Mouse (Mus musculus) layer of hippocampus, postnatal 10 days (tissue): ENCODE results near the gene Poldip2. TPM values are rescaled to one million over a fixed set of nuclear protein-coding genes. Genes with fewer than 3 reads are reported as not detected.
"Not testable (repeated sequence)": the region's sequence is repeated elsewhere in the genome, so short reads cannot be mapped to it uniquely, and the experiment has no call there.

Source experiments
- DNase-seq, 2 experiments: peaks; one replicate each; pipeline ENCODE4 v3.0.0; 2021; ENCODE audit warnings: low spot score in 2 of 2
- total RNA-seq, 2 experiments: library from RNA; stranded (reverse); gene quantifications; 2 replicates each; pipeline ENCODE4 v1.2.3; 2021

The Poldip2 gene
- total RNA-seq, 2 experiments from 2014 or later: 116 to 126 TPM

DNA sequence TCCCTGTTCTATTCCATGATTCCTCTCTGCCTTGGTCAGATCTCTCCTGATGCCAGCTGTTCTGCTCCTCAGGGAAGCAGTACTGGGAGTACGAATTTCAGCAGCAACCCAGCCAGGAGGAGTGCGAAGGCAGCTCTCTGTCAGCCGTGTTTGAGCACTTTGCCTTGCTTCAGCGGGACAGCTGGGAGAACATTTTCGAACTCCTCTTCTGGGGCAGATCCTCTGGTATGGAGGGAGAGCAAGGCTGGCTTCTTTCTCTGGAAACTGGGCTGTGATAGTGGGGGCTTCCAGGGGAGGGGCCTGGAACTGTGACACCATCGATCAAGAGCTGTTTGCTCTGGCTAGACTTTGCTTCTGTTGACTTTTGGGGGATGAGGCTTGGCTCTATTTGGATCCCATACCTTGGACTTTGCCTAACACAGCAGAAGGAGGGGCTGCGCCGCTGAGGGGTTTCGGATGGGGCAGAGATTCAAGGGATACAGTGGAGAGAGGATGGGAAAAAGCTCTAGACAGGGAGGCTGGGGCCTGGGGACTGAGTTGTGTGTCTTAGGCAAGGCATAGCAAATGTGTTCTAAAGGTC lies 11.3 kb upstream of the Poldip2 start:
- no peak for DNase-seq

DNA sequence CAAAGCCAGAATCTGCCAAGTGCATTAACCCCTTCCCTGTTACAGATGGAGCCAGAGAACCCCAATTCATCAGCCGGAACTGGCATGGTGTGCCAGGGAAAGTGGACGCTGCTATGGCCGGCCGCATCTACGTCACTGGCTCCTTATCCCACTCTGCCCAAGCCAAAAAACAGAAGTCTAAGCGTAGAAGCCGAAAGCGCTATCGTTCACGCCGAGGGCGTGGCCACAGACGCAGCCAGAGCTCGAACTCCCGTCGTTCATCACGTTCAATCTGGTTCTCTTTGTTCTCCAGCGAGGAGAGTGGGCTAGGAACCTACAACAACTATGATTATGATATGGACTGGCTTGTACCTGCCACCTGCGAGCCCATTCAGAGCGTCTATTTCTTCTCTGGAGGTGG lies 10.5 kb upstream of the Poldip2 start:
- no peak for DNase-seq

DNA sequence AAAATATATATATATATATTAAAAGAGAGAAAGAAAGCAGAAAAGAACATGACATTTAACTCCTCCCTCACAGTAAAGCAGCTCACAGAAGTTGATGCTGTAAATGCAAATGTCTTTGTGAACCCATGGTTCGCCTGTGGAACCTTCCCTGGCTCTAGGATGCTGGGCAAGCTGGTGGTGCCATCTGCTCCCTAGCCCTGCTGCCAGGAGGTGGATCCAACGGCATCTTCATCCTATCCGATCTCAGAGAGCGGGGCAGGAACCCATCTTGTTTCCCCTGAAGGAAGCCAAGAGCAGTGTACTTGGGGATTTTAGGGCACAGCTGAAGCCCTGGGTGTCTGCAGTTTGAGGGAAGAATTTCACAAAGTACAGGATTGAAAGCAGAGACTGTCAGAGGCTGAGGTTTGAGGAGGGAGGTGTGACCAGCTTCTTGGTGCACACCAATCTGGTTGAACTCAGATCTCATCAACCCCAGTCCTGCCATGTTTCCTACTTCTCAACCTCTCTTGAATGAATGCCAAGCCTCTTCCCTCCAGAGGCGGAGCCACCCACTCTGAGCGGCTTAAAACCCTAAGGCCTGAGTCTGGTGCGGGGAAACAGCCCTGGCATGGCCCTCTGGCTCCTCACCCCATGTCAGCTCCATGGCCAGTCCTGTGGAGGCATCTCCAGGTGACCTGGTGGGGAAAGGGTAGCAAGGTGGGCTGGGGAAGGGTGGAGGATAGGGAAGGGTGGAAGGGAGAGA lies 8.9 kb upstream of the Poldip2 start, which contains the start of gene Sebox:
Gene Sebox, plus strand, starts transcription at position 539 of the 742 bp plus-strand sequence.
- DNase-seq: peak; percentile 43 to 55

DNA sequence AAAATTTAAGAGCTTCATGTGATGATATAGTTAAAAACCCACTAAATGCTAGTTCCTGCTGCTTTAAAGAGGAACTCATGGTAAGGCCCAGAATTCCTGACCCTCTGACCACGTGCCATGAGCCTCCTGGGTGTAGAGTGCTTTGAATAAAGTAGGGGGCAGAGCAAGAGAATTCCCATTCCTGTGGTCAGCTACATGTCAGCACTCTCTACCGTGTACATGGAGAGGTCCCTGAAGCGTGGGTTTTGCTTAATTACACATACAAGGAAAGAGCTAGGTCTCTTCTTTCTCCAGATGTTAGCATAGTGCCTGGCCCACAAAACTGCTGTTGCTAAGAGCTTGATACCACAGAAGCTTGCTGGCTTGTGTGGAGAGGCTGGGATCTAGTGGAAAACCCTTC lies 6.6 kb upstream of the Poldip2 start:
- DNase-seq: no peak

DNA sequence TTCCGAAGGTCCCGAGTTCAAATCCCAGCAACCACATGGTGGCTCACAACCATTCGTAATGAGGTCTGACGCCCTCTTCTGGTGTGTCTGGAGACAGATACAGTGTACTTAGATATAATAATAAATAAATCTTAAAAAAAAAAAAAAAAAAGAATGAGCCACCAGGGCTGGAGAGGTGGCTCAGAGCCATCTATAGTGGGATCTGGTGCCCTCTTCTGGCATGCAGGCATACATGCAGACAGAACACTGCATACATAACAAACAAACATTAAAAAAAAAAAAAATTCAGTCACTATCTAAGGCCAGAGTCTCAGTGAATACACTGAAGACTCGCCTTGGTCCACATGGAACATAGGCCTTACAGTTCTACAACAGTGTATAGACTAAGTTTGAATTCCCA lies 2.8 kb upstream of the Poldip2 start:
- DNase-seq: no peak

DNA sequence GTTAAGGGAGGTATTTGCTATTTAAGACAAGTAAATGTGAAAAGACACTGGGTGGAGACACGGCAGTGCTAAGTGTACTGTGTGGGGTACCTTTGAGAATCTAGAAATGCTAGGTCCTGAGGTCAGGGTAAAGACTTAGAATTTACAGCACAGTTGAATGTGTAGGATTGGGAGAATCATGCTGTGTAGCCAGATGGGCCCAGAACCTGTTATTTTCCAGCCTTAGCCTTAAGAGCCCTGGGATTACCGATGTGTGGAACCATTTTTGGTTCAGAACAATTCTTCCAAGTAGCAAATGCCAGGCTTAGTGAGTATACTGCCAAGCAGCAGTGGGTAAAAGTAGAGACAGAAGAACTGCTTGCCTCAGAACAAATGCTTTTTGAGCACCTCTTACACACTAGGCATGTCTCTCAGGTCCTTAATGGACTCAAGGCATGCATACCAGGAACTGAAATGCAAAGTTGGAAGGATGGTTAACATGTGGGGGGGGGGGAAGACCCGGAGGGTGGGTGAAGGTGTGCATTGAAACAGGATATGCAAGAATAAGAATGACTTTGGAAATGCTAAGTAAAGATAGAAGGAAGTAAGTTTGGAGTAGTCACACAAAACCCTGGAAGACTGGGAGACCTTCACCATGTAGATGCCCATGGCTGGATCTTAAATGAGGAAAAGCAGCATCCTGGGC lies 1.3 kb downstream of the Poldip2 start:
- DNase-seq: no peak

DNA sequence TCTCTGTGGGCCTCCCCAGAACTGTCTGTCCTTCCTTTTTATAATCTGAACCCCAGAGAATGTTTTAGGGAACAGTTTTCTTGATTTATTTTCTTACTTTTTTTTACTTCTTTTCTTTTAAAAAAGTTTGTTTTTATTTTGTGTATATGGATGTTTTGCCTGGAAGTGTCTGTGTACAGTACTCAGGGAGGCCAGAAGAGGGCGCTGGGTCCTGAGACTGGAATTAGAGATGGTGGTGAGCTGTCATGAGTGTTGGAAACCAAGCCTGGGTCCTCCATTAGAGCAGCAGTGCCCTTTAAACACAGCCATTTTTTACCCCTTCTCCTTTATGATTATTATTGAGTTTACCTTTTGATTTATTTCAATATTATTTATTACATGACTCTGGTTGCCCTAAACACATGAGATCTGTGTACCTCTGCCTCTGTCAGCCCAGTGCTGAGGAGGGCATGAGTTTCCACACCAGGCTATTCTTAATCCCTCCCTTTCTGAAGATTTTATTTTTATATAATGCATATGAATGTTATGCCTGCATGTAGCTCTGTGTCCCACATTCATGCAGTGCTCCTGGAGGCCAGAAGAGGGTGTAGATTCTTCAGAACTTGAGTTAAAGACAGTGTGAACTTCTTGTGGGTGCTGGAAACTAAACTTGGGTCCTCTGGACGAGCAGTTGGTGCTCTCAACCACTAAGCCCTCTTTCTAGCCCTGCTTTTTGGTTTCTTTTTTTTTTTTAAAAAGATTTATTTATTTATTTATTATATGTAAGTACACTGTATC lies 3.7 kb downstream of the Poldip2 start:
- no peak for DNase-seq

DNA sequence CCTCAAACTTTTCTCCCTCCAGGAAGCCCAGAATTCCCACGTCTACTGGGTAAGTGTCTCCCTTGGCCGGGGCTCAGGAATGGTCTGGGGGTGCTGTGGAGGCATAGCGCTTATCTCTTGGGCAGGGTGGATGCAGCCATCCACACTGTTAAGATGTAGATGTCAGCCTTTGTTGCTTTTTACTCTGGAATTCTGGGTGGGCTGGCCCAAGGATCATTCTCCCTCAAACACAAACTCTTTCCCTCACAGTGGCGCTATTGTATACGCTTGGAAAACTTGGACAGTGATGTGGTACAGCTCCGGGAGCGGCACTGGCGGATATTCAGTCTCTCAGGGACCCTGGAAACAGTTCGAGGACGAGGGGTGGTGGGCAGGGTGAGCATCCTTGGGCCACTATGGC lies 6.9 kb downstream of the Poldip2 start:
- no peak for DNase-seq

DNA sequence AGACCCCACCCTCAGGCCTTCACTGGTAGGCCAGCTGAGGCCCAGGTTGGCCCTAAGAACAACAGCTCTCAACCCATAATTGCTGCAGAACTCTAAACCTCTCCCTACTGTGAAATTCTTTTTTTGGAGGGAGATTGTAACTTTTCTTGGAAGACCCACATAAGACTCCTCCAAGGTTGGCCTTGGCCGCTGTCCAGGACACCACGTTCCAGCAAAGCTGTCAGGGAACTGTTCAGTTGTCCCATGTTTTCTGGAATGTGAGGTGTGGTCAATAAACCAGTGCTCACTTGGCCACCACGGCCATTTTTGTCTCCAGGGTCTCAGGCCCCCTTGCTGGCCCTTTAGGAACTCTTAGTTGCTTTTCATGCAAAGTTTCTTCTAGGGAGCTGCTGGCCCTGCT lies 9.9 kb downstream of the Poldip2 start:
- no peak for DNase-seq

DNA sequence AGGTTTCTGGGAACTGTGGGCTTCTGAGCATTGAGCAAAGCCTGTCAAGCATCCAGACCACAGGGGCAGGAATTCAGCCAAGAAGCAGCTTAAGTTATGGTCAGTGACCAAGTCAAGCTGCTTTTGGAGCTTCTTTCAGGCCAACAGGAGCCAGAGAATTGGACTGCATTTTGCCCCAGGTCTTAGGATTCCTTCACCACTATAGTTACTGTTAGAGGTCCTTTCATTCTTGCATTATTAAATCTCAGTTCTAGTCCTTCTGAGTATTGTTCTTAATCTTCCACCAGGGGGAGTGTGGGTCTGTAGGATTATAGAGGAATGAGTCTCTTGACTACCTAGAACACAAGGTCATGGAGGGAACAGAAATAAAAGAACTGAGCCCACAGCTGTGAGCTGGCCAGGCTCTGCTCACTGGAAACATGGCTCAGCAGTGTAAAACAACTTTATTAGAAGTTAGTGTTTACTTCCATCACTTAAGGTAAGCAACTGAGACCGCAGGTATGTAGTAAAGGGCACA lies 10.5 kb downstream of the Poldip2 start:
- DNase-seq: no peak

DNA sequence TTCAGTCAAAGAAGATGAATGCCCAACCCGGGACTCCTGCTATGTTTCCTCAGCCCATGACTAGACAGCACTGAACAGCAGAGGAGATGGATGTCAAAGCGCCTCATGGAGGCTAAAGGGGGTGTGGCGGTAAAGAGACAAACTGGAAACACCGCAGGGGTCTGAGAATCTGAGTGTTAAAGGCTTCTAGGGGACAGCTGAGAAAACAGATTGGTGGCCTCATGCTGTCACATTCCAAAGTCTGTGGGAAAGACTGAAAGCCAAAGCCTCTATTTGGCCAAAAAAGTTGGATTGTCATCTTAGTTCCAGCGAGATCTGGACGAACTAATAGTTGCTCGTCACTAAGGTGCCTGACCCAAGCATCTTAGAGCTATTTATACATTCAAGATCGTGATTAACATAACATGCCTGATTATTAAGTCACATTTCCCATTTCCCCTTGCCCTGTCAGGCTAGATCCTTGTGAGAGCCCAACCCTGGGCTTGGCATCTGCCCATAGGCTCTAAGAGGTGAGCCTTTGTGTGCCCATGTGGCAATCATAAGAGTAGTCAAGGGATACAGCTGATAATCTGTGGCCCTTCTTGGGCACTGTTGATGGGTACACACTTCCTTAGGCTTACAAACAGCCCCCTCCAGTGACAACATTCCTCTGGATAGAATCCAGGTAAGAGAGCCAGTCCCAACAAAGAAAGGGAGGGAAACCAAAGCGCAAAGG lies 11.4 kb downstream of the Poldip2 start:
- no peak for DNase-seq

DNA sequence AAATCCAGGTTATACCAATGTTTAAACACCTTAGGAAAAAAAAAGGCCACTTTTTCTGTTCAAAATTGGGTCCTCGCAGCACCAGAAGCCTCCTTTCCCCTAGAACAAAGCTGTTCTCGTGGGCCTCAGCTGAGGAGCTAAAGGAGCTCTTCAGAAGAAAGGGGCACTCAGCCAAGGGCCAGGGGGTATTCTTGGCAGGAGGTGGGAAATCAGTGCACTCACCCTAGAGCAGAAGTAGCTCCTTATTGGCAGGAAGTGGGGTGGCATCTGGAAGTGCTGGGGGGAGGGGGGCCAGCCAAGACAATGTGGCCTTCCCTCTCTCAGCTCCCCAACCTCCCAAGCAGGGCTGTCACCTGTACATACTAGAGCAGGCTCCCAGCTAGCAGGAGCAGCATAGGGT lies 12.8 kb downstream of the Poldip2 start:
- no peak for DNase-seq

DNA sequence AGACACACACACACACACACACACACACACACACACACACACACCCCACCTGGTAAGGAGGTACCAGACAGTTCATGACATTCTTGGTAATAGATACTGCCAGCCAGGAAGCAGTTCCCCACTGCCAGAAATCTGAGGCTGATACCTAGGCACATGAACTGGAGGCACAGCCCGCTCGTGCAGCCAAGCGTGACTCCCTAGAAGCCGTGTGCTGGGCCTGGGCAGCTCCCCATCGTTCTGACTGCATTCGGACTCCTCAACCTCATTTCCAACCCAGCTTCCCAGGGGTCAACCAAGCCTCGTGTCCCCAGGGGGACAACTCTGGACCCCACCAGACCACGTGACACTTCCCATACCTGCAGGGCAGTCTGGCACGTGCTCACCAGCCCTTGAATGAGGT lies 16.7 kb downstream of the Poldip2 start:
- no peak for DNase-seq

DNA sequence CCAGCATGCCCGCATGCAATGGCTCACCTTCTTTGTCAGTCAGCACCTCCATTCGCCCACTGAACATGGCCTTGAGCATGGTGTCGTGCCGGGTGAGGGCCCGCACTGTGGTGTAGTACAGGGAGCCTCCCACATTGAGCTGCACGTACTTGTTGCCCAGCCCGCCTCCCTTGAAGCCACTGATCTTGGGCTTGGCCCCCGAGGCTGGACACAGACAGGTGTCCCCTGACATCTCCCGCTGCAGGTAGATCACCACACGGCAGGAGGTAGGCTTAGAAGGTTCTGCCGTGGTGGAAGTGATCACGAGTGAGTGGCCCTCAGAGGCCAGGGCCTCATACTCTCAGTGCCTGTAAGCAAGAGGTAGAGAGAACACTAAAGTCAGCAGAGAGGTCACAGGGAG lies 18.0 kb downstream of the Poldip2 start:
- no peak for DNase-seq

DNA sequence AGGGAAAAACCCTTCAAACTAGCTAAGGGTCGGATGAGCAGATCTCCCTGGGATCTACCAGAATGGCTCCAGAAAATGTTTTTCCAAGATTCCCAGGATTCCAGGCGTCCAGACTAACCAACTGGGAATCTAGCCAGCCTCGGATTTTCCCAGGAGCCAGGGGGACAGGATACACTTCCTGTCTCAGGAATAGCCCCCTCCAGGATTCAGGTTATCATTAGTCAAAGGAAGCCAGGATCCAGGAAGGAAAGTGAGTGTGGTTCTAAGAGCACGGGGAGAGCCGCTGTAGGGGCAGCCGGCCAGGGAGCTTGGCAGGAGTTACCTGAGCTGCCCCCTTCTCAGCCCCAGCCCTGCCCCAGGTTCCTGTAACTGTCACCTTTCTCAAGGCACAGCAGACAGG lies 19.1 kb downstream of the Poldip2 start:
- DNase-seq: no peak

DNA sequence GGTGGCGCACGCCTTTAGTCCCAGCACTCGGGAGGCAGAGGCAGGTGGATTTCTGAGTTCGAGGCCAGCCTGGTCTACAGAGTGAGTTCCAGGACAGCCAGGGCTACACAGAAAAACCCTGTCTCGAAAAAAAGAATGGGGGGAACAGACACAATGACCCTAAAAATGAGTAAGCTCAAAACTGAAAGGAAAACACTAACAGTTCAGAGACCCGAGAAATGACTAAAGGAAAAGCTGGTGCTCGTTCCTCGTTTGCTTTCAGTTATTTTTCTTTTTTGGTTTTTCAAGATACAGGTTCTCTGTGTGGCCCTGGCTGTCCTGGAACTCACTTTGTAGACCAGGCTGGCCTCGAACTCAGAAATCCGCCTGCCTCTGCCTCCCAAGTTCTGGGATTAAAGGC lies 19.5 kb downstream of the Poldip2 start:
- DNase-seq: not testable (repeated sequence)

DNA sequence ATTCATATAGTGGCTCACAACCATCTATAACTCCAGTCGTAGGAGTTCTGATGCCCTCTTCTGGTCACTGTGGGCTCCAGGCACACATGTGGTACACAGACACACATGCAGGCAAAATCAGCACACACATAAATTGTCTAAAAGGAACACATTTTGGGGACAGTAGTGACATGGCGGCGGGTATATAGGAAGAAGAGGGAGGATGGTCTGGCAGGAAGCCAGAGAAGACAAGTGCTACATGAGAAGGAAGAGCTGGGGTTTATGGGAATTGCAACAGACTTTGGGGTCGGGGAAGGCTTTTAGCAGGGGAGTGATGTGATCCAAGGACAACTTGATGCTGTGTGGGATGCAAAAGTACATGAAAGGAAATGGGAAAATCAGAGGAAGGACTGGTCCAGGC lies 22.5 kb downstream of the Poldip2 start:
- no peak for DNase-seq

DNA sequence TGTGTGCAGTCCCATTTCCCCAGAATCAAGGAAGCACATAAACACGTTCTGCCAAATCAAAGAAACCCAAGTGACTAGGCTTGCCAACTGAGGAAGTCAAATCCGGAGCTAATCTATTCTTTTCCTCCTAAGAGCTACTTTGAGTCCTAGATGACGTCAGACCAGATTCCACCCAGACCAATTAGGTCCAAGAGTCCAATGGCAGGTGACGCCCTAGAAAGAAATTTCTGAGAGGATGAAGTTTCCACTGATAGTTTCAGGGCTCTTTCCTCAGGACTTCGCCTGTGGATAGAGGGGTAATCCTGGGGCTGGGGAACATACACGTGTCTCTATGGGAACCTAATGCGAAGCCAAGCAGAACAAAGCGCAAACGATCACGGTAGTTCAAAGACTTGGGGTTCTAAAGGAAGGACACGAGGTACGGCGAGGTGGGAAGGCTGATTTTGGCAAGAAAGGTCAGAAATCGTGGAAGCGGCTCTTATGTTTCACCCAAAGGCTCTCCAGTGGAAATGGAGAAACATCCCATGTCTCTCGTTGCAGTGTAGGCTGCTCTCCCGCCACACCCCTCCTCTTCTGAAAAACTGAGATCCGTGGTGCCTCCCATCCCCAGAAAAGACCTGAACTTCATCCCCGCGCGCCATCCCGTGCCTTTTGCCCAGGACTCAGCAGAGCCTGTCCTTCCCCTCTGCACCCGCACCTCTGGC lies 23.5 kb downstream of the Poldip2 start:
- DNase-seq: no peak

DNA sequence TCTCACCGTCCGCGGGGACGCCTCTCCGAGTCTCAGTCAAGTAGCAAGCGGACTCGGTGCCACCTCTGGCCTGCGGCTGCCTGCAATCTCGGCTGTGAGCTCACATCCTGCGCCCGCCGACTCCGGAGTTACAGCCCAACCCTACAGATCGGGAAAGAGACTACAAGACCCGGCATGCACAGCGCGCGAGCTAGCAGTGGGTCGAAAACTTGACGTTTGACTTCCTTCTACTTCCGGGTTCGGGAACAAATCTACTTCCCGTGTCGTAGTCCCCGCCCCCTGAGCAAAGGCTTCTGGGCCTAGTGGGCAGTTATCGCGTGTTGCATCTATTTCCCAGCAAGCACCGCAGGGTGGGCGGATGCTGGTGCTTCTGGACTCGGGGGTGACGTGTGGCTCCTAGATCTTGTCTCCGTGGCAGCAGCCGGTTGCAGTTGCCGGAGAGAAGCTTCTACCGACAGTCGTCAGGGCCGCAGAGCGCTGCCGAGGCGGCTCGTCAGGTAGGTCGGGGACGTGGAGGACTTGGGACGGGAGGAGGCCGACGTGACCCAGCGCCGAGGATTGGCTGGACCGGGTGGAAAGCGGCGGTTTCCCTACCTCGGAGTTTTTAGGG lies 24.2 kb downstream of the Poldip2 start, which contains the start of the genes Tnfaip1 and Ift20:
Gene Tnfaip1, minus strand, starts transcription at position 253 of the 610 bp plus-strand sequence.
Gene Ift20, plus strand, starts transcription at position 282 of the 610 bp plus-strand sequence.
- peak; percentile 95 to 96 for DNase-seq

DNA sequence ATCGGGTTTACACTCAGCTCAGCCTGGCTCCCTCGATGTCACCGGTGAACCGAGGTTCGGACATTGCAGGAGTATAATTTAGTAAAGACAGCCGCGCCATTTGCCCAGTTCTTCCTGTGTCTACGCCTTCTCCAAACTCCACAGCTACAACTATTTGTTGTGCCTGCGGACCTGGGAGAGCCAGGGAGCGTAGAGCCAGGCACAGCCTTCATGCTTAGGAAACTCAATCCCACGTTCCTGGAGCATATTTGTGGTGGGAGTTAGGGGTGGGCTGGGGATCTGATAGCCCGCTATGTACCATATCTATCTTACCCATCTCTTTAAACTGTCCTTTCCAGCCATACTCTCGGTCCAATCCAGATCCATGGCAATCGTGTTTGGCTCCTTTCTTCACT lies 24.7 kb downstream of the Poldip2 start:
- no peak for DNase-seq
